Mouse (Mus musculus): Measurements from ENCODE around the gene Plpp2. TPM values are rescaled to one million over a fixed set of nuclear protein-coding genes. Genes with fewer than 3 reads are reported as not detected.

Gene Plpp2
- total RNA-seq, 1 experiment from 2014 or later: 11.1 TPM

DNA sequence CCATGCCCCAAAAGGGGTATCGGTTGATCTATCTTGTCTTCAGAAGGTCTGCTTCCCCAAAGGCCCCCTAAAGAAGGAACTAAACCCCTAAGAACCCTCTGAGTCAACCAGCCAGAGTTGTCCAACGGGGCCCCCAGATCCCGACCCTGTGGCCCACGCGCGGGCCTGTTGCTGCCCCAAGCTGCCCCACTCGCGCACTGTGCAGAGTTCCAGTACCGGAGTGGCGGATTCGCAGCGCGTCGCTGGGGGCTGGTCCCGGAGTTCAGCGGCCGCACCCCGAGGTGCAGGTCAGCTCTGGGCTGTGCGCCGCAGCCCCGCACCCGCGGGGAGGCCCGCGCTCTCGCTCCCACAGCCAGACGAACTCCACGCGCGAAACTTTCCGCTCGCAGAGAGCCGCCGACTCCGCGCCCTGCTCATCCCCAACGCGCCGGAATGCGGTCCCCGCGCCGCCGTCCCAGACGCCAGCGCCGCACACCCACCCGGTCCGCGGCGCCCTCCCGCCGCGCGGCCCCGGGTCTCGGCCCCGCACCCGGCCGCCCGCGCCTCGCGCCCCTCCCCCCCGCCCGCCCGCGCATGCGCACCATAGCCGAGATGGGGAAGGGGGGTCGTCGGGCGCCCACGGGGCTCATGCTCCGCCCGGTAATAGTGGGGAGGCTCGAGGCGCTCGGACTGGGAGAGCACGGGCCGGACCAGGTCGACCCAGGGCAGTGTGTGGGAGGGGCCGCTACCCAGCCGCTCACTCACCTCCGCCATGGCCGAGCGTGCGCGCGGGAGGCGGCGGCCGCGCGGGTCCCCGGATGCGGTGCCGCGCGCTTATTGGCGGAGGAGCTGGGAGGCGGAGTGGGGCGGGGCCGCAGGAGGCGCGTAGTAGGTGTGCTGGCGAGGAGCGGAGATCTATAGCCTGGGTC lies 21.0 kb upstream of the Plpp2 start, which contains the start of gene Mier2:
TSS of gene Mier2 (minus strand) at position 870 of the 908 bp plus-strand sequence.
- peak; percentile 40 to 47 for ATAC-seq (replicated peaks in 1 of 2; ENCODE audit: insufficient read depth in 1 of 2, low FRiP score in 2 of 2, low TSS enrichment in 1 of 2, low read depth in 1 of 2, poor library complexity in 2 of 2, severe bottlenecking in 2 of 2)

- no peak for ATAC-seq (replicated peaks in 1 of 2; ENCODE audit: insufficient read depth in 1 of 2, low FRiP score in 2 of 2, low TSS enrichment in 1 of 2, low read depth in 1 of 2, poor library complexity in 2 of 2, severe bottlenecking in 2 of 2)
These were observed 20.1 kb upstream of the Plpp2 start for GRCm38 (mm10) chr10:79553691-79554090.

- ATAC-seq (replicated peaks in 1 of 2; ENCODE audit: insufficient read depth in 1 of 2, low FRiP score in 2 of 2, low TSS enrichment in 1 of 2, low read depth in 1 of 2, poor library complexity in 2 of 2, severe bottlenecking in 2 of 2): no peak
These were observed 19.6 kb upstream of the Plpp2 start for GRCm38 (mm10) chr10:79553176-79553575.

DNA sequence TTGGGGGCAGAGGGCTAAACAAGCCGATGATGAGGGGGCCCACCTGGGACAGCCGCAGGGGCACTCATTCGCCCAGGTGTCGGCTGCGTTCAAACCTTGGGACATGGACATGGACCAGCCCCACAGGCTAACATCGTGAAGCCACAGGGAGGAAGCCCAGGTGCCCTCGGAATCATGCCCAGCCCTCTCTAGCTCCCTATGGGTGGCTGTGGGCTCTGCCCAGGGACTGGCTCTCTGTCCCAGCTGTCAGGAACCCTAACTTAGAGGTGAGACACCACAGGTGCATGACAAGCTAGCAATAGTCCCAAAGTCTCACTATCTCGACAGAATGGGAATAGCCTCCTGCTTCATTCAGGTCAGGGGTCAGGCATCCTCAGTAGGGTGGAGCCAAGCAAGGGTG lies 18.9 kb upstream of the Plpp2 start:
- ATAC-seq (replicated peaks in 1 of 2; ENCODE audit: insufficient read depth in 1 of 2, low FRiP score in 2 of 2, low TSS enrichment in 1 of 2, low read depth in 1 of 2, poor library complexity in 2 of 2, severe bottlenecking in 2 of 2): no peak

- no peak for ATAC-seq (replicated peaks in 1 of 2; ENCODE audit: insufficient read depth in 1 of 2, low FRiP score in 2 of 2, low TSS enrichment in 1 of 2, low read depth in 1 of 2, poor library complexity in 2 of 2, severe bottlenecking in 2 of 2)
These were observed 16.8 kb upstream of the Plpp2 start for GRCm38 (mm10) chr10:79550366-79550765.

- no peak for ATAC-seq (replicated peaks in 1 of 2; ENCODE audit: insufficient read depth in 1 of 2, low FRiP score in 2 of 2, low TSS enrichment in 1 of 2, low read depth in 1 of 2, poor library complexity in 2 of 2, severe bottlenecking in 2 of 2)
These were observed 15.6 kb upstream of the Plpp2 start for GRCm38 (mm10) chr10:79548971-79549723.

DNA sequence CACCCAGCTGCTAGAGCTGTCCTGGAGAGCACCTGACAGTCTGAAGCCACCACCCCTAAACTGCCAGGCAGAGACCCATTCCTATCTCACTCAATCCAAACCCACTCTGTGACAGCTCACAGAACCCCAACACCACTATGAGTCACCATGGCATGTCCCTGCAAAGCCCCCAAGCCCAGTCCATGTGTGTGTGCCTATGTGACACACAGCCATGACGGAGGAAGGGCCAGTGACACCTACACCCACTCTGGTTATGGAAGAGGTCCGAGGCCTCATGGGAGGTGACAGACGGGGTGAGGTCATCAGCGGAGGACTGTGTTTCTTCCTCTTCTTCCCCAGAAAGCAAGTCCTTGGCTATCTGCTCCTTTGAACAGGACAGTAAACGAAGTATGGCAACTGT lies 14.9 kb upstream of the Plpp2 start:
- ATAC-seq (replicated peaks in 1 of 2; ENCODE audit: insufficient read depth in 1 of 2, low FRiP score in 2 of 2, low TSS enrichment in 1 of 2, low read depth in 1 of 2, poor library complexity in 2 of 2, severe bottlenecking in 2 of 2): no peak

DNA sequence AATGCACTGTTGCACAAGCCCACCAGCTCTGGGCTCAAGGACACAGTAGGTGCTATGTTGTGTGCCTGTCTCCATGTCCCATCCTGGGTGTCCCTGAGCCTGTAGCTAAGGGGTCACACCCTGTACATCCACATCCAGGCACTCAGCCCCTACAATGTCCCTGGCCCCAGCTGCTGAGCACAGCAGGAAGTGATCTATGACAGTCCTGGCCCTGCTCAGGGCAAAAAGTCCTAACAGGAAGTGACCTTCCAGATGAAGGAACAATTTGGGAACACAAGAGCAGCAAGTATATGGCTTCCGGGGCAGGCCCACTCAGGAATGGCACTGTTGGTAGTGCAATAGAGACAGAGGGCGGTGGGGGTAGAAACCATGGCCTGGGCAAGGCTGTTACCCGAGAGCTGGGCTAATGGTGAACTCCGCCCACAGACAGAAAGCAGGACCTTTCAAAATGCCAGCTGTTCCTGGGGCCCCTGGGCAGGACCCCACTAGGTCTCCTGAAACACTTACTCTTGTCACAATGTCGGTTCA lies 13.6 kb upstream of the Plpp2 start:
- ATAC-seq (replicated peaks in 1 of 2; ENCODE audit: insufficient read depth in 1 of 2, low FRiP score in 2 of 2, low TSS enrichment in 1 of 2, low read depth in 1 of 2, poor library complexity in 2 of 2, severe bottlenecking in 2 of 2): no peak

DNA sequence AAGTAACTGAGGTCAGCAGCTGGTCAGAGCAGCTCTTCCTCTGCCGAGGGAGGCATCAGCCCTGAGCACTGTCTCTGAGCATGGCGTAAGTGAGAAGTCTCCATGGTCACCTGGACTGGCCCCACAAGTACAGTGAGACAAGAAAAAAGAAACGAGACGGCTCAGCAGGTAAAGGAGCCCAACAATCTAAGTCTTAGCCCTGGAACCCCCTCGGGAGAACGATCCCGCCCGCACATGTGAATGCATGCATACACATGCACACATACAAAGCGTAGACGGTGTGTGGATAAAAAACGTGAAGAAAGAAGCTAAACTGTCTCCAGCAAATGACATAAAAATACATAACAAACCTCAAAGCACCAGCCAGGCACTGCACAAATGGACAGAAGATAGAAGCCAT lies 12.9 kb upstream of the Plpp2 start:
- no peak for ATAC-seq (replicated peaks in 1 of 2; ENCODE audit: insufficient read depth in 1 of 2, low FRiP score in 2 of 2, low TSS enrichment in 1 of 2, low read depth in 1 of 2, poor library complexity in 2 of 2, severe bottlenecking in 2 of 2)

DNA sequence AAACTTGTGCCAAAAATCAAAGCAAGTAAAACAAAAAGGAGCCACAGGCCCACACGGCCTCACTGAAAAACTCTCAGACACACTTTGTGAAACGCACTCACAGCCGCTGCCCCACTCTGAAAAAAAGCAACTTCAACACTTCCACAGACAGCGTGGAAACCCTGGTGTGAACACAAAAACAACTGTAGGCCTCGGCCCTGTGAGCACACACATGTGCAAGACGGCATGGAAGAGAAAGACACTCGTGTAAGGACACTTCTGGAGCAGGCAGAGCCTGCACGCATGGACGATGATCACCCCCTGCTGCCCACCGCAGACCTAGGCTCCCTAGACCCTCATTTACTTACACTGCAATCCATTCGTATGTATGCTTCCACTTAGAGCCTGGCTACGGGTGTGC lies 12.3 kb upstream of the Plpp2 start:
- ATAC-seq (replicated peaks in 1 of 2; ENCODE audit: insufficient read depth in 1 of 2, low FRiP score in 2 of 2, low TSS enrichment in 1 of 2, low read depth in 1 of 2, poor library complexity in 2 of 2, severe bottlenecking in 2 of 2): no peak

- no peak for ATAC-seq (replicated peaks in 1 of 2; ENCODE audit: insufficient read depth in 1 of 2, low FRiP score in 2 of 2, low TSS enrichment in 1 of 2, low read depth in 1 of 2, poor library complexity in 2 of 2, severe bottlenecking in 2 of 2)
These were observed 11.0 kb upstream of the Plpp2 start for GRCm38 (mm10) chr10:79544631-79545030.

- ATAC-seq (replicated peaks in 1 of 2; ENCODE audit: insufficient read depth in 1 of 2, low FRiP score in 2 of 2, low TSS enrichment in 1 of 2, low read depth in 1 of 2, poor library complexity in 2 of 2, severe bottlenecking in 2 of 2): no peak
These were observed 10.4 kb upstream of the Plpp2 start for GRCm38 (mm10) chr10:79543884-79544597.

DNA sequence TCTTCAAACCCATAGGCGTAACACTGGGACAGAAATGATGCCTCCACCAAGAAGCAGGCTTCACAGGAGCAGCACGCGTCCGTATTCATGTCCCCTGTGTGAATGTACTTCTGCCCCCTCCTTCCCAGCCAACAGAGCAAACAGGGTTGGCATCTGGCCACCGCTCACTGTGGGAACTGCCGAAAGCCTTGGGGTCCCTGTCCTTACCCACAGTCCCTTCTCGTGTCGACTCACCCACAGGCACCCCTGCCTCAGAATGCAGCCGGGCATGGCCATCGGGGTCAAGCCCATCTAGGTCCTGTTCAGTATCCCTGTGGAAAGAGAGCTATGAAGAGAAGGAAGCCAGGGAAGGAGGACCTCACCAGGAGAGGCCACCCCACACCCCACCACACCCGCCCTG lies 8.6 kb upstream of the Plpp2 start:
- no peak for ATAC-seq (replicated peaks in 1 of 2; ENCODE audit: insufficient read depth in 1 of 2, low FRiP score in 2 of 2, low TSS enrichment in 1 of 2, low read depth in 1 of 2, poor library complexity in 2 of 2, severe bottlenecking in 2 of 2)

- ATAC-seq (replicated peaks in 1 of 2; ENCODE audit: insufficient read depth in 1 of 2, low FRiP score in 2 of 2, low TSS enrichment in 1 of 2, low read depth in 1 of 2, poor library complexity in 2 of 2, severe bottlenecking in 2 of 2): no peak
These were observed 7.9 kb upstream of the Plpp2 start for GRCm38 (mm10) chr10:79541522-79541921.

- no peak for ATAC-seq (replicated peaks in 1 of 2; ENCODE audit: insufficient read depth in 1 of 2, low FRiP score in 2 of 2, low TSS enrichment in 1 of 2, low read depth in 1 of 2, poor library complexity in 2 of 2, severe bottlenecking in 2 of 2)
These were observed 7.2 kb upstream of the Plpp2 start for GRCm38 (mm10) chr10:79540746-79541145.

DNA sequence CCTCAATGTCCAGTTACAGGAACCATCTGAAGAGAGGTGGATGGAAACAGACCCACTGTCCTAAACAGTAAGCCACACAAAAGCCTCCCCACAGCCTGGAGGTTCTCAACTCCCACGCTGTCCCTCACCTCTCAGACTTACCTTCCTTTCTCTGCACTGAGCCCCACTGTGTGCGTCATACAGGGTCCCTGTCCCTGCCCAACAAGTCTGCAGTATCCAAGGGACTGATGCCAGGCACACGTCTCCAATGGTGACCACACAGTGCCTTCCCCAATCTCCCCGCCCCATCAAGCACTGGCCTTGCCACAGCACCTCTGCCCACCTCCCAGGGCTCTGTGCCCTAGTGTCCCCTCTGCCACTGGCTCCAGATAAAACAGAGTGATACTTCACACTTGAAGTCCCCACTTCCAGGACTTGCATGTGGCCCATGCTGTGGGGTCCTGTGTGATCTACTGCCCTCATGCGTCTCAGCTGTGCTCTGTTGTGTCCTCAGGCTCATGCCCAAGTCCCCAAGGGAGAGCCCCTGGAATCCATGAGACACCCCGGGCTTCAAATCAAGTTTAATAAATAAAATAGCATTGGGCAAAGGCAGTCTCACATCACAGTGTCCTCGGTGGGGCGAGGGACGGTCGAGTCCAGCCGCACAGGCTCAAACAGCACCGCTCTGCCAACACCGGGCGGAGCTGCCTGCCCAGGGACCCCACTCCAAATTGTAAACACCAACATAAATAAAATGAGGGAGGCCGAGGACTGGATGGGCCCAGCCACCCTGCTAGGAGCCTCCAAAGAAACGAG lies 6.3 kb upstream of the Plpp2 start:
- no peak for ATAC-seq (replicated peaks in 1 of 2; ENCODE audit: insufficient read depth in 1 of 2, low FRiP score in 2 of 2, low TSS enrichment in 1 of 2, low read depth in 1 of 2, poor library complexity in 2 of 2, severe bottlenecking in 2 of 2)

GRCm38 (mm10) chr10:79538873-79539272 lies 5.3 kb upstream of the Plpp2 start:
- peak; percentile 86 to 96 for ATAC-seq (replicated peaks in 1 of 2; ENCODE audit: insufficient read depth in 1 of 2, low FRiP score in 2 of 2, low TSS enrichment in 1 of 2, low read depth in 1 of 2, poor library complexity in 2 of 2, severe bottlenecking in 2 of 2)
